Mouse (Mus musculus) MEL (cell line): ENCODE data around the gene Klk7.

ENCODE experiments used
- POLR2A ChIP-seq, 2 experiments: IDR thresholded peaks; 2 replicates each; pipeline ENCODE4 v1.6.1; 2011 to 2012; ENCODE audit warnings: low read length in 2 of 2, mild to moderate bottlenecking in 2 of 2, control low read depth in 1 of 2, improper control_type of control experiment in 1 of 2, low read depth in 1 of 2, moderate library complexity in 1 of 2; ENCODE audit not compliant: control insufficient read depth in 1 of 2, insufficient read depth in 1 of 2, poor library complexity in 1 of 2
- ZKSCAN1 ChIP-seq: IDR thresholded peaks from 2 replicates; pipeline ENCODE4 v1.6.1; 2012; ENCODE audit warnings: low read depth, mild to moderate bottlenecking, inconsistent platforms, low read length, improper control_type of control experiment, moderate library complexity

- TF ChIP-seq POLR2A (IDR thresholded peaks at IDR 0.05; ENCODE audit: control insufficient read depth in 1 of 2, insufficient read depth in 1 of 2, low read depth in 1 of 2, low read length in 2 of 2, poor library complexity in 1 of 2) (no peak), ZKSCAN1 (no peak)
Observed at GRCm38 (mm10) chr7:43770701-43771100, 40.4 kb upstream of the Klk7 start.
